Mouse (Mus musculus) mouse trophoblast stem cell (cell line): ENCODE data around the gene Foxr1.
"Not testable (repeated sequence)": the region's sequence is repeated elsewhere in the genome, so short reads cannot be mapped to it uniquely, and the experiment has no call there.

Experiments
- in situ Hi-C, 2 experiments: fragments of 300-500 bp; cut with MseI, MboI; formaldehyde crosslinking; loops; 2 replicates in 1 of 2; 3 replicates in 1 of 2; pipeline ENCODE4 v1.15.1; 2025

Gene Foxr1

DNA sequence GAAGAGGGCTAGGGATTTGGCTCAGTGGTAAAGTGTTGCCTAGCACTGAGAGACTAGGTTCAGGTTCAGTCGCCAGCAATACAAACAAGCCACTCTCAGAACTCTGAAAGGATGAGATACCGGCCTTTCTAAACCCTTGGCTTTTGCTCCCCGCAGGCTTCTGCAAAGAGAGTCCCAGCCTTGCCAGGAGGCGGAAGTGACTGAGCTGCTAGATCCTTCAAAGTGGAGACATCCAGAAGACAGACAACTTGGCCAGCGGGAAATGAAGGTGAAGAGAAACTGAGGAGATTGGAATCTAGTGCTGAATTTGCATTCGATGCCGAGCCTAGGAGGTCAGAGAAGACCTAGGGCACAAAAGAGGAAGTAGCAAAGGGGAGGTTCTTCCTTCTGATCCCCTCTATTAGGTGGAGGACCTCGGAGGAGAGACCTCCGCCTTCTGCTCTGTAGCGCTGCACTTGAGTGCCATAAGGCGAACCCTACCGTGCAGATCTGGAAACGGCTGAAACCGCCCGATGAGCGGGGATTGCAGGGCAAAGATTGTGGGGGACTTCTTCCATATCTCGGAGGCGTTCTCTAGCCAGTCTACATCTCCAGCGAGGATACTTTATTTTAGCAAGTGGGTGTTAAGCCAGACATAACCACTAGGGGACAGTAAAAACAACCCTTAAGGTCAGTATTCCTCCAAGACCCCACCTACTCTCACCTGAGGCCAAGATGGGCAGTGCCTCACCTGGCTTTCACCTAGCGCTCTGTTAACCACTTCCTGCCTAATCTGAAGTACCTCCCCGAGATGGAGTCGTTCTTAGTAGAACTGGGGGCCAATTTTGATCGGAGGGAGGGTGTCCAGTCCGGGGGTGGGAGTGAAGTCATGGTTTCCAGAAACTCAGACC is 36.6 kb upstream of the Foxr1 start:
- in situ Hi-C loops: loop anchor here in 1 of 2 experiments (5.0 kb wide), 1 partner anchor 35 kb away; no protein-coding TSS in a partner anchor

DNA sequence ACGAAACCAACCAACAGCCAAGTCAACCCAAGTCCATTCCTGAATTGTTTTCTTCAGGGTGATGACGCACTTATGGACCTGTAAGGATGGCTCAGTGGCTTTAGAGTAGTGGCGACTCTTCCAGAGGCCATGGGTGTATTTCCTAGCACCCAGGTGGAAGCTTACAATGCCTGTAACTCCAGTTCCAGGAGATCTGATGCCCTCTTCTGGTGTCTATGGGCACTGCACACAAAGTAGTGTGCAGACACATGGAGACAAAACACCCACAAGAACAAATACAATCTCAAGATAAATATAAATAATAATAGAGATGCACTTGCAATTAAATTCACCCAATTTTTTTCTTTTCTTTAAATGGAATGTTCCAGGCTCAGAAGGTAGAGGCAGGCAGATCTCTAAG is 35.0 kb upstream of the Foxr1 start:
- in situ Hi-C loops: loop anchor here in 1 of 2 experiments (5.0 kb wide), 1 partner anchor 36 kb away; no protein-coding TSS in a partner anchor

DNA sequence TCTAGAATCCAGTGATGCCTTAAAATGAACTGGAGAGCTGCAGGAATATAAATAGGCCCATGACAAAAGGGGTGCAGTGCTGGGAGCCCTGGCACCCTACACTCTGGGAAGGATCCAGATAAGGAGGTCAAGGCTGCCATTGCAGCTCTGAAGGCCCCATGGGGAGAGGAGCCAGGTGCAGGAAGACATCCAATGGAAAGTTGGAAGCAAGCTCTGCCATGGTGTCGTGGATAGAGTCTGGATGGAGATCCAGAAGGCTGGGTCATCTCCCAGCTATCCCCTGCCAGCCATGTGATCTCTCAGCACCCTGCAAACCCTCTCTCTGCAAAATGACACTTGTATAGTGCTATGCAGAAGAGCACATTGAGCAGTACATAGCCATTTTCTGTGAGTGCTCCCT is 33.4 kb upstream of the Foxr1 start:
- in situ Hi-C loops: no loop called here

DNA sequence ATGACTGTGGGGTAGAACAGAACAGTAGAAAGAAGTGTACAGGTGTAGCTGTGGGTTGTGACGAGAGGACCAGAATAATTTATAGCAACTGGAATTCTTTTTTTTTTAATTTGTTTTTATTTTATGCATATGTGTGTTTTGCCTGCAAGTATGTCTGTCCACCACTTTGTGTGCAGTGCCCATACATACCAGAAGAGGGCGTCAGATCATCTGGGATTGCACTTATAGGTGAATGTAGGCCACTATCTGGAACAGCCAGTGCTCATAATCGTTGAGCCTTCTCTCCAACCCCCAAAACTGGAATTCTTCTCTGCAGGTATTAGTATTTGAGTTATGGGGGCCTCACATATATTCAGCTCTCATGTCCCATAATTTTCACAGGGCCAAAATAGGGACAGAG is 32.2 kb upstream of the Foxr1 start:
- in situ Hi-C loops: no loop called here

DNA sequence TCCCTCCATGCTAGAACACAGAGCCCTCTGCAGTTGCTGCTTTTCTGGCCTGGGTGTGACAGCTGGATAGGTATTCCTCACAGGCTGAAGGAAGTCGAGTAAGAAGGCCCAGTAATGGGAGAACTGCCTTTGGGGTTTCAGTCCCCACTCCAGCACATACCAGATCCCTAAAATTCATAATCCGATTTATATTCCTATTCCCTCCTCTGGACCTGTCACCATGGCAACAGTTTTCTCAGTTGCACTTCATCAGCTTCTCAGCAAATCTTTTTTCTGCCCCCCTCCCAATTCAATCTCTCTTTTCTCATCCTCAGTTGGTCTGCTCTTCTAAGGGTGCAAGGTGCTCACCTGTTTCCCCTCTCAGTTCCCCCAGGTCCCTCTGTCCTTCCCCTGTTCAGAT is 27.9 kb upstream of the Foxr1 start:
- in situ Hi-C loops: no loop called here

DNA sequence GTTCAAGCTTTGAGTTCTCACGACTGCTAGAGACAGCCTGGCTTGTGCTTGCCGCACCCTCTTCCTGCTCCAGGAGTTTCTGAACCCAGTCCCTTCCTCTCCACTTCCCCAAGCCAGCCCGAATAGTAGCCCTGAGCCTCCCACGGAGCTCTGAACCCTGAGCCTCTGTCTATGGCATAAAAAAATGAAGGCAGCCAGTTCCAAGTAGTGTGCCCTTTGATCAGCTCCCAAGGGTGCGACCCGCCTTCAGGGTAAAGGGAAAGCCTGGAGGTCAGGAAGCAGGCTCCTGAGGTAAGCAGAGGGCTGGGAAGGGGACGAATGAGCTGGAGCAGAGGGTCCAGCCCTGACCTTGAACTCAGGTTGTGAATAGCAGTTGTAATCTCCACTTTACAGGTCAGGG is 27.3 kb upstream of the Foxr1 start:
- in situ Hi-C loops: no loop called here

DNA sequence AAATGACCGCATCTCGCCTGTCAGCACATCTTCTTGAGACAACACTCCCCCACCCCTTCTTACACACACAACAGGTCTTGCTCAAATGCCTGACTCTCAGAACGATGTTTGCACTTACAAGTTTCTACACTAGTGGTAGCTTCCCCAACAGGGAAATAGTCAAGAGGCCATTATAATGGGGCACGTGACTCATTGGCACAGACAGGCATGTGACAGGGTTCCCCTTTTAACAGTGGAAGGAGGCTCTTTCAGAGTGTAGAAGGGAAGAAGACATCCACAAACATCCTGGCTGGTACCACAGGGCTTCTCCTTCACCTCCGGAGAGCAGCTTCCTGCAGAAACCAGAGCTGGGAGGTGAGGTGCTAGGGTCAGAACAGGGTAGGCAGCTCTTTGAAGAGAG is 21.0 kb upstream of the Foxr1 start:
- in situ Hi-C loops: no loop called here

DNA sequence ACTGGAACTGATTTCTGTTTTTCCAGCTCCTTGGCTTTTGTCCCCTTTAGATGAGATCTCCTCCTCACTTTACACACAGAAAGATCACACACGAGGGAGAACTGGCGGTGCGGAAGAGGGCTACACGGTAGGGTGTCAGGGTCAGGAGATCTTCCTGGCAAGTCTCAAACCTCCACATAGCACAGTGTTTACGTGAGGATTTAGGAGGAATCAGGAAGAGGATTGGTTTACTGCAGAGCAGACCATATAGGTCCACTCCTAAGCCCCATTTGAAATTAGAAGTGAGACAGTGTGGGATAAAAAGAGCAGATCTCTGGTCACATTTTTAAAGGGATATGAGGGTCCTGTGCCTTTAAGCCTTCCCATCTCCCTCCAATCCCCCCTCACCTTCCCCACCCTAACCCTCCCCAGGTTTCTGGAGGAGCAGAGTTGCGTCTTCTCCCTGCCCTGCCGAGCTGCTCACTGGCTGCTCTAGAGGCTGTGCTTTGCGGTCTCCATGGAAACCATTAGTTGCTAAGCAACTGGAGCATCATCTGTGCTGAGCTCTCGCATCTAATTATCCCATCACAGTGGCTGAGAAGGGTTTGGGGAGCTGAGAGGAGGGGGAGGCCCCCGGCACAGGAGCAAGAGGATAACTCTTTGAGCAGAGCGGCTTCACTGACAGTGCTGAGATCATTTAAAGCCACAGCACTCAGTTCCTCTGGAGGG is 16.3 kb upstream of the Foxr1 start:
- in situ Hi-C loops: no loop called here

DNA sequence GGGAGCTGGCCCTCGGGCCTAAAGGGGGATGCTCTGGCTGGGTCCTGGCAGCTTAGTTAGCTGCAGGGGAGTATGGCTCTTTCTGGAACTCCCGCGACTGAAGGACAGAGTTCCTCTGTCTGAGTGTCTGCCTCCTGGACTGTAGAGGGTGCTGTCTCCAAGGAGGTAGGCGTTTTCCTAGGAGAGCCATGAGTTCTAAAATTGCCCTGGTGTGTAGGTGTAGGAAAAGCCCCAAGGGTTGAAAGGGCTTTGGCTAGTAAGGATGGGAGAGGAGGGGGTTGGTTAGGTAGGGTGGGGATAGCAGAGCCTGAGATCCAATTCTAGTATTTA is 13.9 kb upstream of the Foxr1 start, which contains the start of gene Upk2:
TSS of gene Upk2 (minus strand) at position 86 of the 330 bp plus-strand sequence.
- in situ Hi-C loops: no loop called here

DNA sequence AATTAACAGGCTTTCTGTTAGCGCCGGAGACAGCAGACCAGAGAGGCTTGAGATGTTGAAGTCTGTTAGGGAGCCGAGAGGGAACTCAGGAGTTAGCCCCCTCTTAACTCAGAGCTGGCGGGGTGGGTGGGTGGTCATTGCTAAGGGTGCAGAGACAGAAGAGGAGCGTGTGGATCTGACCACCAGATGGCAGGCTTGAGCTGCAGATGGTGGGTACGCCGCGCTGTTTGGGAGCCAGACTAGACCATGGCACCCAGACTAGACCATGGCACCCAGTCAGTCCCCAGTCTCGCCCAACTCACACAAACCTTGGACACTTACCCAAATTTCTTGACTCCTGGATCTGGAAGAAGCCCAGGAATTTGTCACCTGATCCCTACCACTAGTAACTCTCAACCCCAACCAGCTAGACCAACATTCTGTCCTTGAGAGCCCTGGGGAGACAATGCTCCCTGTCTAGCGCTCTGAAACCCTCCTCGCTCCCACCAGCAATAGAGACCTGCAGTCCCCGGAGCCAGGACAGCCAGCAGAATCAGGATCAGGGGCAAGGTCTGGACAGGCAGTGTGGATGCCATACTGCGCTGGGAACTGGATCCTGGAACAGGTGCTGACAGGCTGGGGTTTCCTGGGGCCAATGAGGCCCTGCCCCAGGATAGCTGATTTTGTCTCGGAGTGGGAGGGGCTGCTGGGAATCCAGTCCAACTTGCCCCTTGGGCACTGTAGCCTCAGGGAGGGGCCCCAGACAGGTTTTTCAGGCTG is 13.4 kb upstream of the Foxr1 start:
- in situ Hi-C loops: no loop called here

DNA sequence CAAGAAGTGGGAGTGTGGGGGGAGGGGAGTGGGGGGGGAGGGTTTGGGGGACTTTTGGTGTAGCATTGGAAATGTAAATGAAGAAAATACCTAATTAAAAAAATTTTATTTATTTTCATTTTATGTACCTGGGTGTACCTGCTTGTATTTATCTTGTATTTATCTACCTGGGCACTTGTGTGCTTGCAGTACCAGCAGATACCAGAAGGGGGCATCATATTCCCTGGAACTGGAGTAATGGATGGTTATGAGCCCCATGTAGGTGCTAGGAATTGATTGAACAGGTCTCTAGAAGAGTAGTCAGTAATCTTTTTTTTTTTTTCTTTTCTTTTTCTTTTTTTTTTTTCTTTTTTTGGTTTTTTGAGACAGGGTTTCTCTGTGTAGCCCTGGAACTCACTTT is 9.5 kb upstream of the Foxr1 start:
- in situ Hi-C loops: no loop called here

DNA sequence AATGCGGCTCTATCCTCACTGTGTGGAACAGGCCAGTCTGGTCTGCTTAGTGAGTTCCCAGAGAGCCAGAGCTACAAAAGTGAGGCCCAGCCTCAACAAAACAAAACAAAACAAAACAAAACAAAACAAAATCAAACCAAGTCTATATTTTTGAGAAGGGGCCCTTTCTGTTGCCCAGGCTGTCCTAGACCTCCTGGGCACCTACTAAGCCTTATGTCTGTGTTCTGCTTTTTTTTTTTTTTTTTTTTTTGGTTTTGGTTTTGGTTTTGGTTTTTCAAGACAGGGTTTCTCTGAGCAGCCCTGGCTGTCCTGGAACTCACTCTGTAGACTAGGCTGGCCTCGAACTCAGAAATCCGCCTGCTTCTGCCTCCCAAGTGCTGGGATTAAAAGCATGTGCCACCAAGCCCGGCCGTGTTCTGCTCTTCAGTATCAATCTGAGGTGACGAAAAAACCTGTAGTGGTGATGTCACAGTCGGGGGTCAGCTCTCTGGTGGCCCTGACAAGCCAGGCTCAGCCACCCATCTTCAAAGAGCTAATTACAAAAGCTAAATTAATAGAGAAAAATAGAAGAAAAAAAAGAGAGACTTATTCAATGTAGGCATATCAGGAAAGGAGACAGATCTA is 3.6 kb upstream of the Foxr1 start:
- in situ Hi-C loops: not testable (repeated sequence)

DNA sequence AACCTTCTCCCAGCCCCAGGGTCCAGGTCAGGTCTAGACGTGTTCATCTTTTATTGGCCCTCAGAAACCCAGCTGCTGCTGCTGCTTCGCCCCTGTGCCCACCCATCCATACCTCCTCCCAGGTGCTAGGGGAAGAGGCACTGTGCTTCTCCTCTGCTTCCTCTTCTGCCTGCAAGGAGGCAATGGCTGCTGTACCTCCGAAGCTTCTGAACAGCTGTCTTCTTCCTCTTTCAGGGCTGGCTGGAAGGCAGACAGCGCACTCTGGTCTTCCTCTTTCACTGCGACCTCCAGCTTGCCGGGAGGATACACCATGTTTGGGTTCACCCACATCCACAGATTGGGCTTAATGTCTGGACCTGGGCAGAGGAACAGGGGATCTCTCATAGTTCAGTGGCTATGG is 5.2 kb downstream of the Foxr1 start:
- in situ Hi-C loops: no loop called here

DNA sequence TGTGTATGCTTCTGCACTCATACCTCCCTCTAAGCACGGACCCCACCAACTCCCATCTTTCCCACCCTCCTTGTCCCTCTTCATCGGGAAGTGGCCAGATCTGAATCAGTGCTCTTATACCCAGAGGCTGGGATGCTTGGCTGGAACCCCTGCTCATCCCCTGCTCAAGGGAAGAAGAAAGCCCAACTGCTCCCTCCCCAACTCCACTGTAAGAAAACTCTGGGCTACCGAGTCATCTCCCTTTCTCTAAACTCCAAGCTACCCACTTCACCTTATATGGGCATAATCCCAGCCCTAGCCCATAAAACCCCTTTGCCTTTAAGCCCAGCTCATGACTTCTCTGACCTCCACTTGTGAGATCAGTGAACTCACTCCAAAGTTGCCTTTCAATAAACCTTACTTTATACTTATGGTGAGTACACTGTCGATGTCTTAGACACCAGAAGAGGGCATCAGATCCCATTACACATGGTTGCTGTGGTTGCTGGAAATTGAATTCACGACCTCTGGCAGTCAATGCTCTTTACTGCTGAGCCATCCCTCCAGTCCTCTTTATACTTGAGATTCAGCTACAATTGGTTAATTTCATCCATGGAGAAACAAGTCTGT is 8.3 kb downstream of the Foxr1 start:
- in situ Hi-C loops: no loop called here

DNA sequence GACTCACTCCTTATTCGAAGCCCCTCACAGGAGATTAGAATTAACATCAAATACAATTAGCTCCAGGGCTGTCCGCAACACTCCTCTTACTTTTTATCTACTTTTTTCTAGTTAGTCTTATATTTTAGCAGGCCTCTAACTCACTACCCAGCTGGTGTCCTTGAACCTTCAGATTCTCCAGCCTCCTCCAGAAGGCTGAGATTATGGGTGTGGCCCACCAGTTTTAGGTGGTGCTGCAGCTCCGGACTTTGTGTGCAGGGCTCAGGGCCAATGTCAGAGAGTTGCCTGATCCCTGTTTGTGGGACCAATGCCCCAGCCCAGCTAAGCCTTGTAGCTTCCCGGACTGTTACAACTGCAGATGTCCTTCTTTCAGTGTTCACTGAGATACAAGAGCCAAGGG is 17.4 kb downstream of the Foxr1 start:
- in situ Hi-C loops: no loop called here

DNA sequence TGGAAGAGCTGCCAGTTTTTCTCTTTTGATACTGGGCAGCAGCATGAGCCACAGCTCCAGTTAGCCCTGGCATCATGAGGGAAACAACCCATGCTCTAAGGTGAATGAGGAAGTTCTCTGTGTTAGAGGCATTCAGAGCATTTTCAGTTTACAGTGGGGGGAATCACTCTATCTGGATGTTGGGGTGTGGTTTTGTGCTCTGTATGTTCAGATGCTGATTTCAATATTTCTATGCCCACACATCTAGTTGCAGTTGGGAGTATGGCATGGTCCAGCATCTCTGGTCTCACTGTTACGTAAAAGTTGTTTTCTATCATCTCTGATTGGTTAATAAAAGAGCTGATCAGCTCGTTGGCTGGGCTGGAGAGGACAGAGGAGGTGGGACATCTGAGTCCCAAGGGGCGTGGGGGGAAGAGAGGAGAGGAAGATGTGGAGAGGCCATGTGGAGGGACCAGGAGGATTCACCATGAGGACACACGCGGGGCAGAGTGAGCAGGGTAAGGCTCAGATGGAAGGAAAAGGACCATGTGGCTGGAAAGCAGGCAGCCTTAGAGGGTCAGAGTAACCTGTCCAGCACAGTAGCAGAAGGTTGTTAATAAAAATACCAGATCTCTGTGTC is 20.5 kb downstream of the Foxr1 start:
- in situ Hi-C loops: no loop called here

DNA sequence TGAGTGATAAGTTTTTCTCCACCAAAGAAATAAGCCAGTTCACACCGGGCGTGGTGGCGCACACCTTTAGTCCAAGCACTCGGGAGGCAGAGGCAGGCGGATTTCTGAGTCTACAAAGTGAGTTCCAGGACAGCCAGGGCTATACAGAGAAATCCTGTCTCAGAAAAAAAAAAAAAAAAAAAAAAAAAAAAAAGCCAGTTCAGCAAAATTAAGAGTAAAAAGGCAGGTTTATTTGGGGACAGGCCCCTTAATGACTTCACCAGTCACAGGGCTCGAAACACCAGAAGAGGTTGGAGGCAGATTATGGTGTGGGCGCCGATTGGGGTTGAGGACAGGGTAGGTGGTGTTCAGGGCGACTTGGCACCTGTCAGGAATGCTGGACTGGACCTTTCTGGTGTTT is 21.2 kb downstream of the Foxr1 start:
- in situ Hi-C loops: not testable (repeated sequence)

DNA sequence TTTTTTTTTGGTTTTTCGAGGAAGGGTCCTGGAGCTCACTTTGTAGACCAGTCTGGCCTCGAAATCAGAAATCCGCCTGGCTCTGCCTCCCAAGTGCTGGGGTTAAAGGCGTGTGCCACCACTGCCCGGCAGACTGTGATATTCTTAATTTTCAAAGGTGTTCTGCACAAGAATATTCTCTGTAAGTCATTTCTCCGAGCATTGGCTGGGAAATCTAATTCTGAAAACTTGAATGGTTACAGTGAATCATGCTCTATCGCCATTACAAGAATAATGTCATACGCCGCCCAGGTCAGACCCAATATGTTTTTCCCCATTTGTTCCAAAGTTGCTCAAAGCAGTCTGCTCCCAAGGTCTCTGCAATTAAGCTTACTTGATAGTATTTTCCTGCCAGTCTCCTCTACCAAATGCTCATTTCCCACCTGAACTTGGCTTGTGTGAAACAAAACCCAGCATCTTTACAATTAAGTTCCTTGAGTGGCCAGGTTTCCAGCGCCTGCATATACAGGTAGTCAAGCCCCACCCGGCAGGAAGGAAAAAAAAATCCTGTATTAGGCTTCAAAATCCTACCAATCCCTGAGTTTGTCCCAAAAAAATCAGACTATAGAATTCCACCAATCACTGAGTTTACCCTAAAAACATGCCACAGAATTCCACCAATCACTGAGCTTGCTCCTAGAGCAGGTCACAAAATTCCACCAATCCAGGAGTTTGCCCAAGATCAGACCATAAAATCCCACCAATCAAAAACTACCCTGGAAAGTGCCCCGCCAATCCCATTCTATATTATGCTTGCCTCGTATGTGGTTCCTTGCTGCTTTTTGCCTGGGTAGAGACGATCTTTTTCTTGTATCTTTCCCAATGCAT is 22.2 kb downstream of the Foxr1 start, which contains the start of gene Ccdc84:
TSS of gene Ccdc84 (minus strand) at position 51 of the 867 bp plus-strand sequence.
- in situ Hi-C loops: no loop called here

DNA sequence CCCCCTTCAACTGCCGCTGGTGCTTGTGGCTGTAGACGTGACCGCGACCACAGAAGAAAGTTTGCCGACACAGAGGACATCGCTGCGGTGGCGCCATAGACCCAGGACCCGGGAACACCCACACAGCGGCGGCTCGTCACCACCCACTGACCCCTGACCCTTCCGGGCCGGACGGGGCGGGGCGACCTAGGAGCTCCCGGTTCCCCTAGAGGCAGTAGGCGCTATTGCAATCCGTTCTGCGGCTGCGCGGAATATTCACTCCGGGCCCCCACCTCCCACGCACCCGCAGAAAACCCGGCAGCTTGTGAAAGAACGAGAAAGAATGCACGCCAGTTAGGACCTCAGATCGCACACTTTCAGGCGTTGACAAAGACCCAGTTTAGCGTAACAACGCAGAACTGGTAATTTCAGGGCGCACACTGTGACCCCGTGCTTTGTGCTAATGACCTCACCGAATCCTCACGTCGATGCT is 23.0 kb downstream of the Foxr1 start:
- in situ Hi-C loops: no loop called here
